Mouse (Mus musculus): ENCODE results near the gene Gnl1.
A peak's percentile ranks its signal among the peaks of the same experiment; 100 is the strongest.
"Not testable (repeated sequence)": the region's sequence is repeated elsewhere in the genome, so short reads cannot be mapped to it uniquely, and the experiment has no call there.

Gnl1 gene

DNA sequence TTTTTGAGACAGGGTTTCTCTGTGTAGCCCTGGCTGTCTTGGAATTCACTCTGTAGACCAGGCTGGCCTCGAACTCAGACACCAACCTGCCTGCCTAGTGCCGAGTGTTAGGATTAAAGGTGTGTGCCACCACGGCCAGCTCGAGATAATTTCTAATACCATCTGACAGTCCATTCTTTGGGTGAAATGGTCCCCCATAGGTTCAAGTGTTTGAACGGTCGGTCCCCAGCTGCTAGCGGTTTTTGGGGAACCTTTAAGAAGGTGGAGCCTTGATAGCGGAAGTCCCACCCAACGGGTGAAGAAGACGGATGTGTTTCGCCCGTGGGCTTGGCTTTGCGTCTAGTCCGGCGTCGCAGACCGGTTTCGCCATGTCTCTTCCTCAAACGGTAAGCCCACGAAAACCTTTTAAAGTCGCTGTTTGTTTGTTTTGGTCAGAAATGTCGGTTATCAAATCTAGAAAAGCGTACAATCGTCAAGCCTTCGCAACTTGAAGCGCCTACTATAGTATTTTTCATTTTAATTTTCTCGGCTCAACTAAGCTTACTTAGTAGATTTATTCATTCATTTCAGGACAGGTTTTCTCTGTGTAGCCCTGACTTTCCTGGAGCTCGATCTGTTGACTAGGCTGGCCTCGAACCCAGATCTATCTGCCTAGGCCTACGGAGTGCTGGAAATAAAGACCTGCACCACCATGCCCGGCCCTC lies 14.7 kb downstream of the Gnl1 start:
- peak; percentile 79 for DNase-seq (ENCODE audit: low read depth, low spot score)

- DNase-seq (ENCODE audit: low read depth, low spot score) = no peak
Observed at GRCm38 (mm10) chr17:35994879-35995240, 15.2 kb downstream of the Gnl1 start.

GRCm38 (mm10) chr17:35996949-35997348 lies 17.3 kb downstream of the Gnl1 start:
- DNase-seq (ENCODE audit: low read depth, low spot score) = peak; percentile 98

DNA sequence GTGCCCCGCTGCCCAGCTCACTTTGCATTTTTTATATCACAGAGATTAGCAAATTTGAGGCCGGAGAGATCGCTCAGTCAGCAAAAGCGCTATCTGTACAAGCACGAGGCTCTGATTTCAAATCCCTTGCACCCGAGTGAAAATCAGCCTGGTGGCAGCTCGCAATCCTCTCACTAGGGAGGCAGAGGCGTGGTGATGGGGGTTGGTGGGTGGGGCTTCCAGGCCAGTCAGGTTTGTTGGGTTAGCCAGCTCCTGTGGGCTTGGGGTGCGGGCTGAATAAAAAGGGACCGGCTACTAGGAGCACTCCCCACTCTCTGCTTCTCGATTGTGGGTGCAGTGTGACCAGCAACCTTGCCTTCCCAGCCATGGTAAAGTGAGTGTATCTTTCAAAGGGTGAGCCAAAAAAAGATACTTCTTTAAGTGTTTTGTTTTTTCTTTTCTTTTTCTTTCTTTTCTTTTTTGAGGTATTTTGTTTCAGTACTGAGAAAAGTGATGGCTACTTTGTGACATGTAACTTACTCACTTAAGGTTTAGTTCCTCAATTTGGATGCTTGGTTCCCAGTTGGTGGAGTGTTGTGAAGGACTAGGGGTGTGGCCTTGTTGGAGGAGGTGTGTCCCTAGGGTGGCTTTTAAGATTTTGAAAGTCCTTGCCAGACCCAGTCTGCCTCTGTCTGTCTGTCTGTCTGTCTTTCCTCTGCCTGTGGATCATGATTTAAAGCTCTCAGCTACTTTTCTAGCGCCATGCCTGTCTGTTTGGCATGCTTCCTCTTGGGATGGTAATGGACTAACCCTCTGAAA lies 18.3 kb downstream of the Gnl1 start:
- no peak for DNase-seq (ENCODE audit: low read depth, low spot score)

DNA sequence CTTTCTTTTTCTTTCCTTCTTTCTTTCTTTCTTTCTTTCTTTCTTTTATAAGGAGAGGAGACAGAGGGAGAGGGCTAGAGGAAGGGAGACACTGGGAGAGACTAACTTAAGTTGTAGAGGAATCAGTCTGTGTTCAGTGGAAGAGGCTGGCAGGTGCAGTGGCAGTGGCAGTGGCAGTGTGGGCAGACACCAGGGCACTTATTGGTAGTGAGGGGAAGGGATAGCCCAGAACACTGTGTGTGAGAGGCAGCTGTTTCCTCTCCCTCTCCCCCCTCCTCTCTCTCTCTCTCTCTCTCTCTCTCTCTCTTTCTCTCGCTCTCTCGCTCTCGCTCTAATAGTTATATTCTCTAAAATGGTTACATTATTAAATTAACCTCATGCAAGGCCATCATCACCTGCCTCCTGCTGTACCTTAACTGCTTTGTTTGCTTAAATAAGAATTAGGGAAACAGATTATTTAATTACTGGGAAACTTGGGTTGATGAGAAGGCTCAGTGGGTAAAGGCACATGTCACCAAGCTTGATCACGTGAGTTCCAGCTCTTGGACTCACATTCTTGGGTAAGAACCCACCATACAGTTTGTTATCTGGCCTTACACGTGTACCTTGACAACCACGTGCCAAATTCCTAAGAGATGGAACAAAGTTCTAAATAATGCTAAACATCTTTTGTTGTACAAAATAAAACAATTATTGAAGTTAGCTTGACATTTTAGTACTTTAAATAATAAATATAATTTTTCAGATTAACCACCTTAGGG lies 19.1 kb downstream of the Gnl1 start:
- DNase-seq (ENCODE audit: low read depth, low spot score) = no peak

GRCm38 (mm10) chr17:35999356-35999755 lies 19.7 kb downstream of the Gnl1 start:
- DNase-seq (ENCODE audit: low read depth, low spot score) = no peak

- no peak for DNase-seq (ENCODE audit: low read depth, low spot score)
Observed at GRCm38 (mm10) chr17:36000349-36000748, 20.7 kb downstream of the Gnl1 start.

DNA sequence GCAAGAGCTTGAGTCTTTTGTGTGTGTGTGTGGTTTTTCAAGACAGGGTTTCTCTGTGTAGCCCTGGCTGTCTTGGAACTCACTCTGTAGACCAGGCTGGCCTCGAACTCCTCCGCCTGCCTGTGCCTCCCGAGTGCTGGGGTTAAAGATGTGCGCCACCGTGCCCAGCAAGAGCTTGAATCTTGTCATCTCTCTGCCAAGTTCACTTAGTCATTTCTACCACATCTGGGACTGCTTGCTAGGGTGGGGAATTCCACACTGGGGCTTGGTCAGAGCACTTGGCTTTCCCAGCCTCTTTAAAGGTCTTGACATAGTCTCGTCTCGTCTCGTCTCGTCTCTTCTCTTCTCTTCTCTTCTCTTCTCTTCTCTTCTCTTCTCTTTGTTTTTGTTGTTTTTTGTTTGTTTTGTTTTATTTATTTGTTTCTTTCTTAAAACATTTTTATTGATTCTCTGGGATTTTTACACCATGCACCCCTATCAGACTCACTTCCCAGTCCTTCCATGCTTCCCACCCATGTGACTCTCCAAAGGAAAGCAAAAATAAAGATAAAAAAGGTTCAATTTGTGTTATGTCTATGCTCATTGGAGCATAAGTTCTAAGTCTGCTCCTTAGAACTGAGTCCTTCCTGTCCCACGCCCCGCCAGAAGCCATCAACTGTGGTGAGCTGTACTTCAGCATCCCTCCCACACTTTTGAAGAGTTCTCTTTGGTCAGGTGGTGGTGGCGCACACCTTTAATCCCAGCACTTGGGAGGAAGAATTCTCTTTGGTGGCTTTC lies 21.7 kb downstream of the Gnl1 start:
- no peak for DNase-seq (ENCODE audit: low read depth, low spot score)

DNA sequence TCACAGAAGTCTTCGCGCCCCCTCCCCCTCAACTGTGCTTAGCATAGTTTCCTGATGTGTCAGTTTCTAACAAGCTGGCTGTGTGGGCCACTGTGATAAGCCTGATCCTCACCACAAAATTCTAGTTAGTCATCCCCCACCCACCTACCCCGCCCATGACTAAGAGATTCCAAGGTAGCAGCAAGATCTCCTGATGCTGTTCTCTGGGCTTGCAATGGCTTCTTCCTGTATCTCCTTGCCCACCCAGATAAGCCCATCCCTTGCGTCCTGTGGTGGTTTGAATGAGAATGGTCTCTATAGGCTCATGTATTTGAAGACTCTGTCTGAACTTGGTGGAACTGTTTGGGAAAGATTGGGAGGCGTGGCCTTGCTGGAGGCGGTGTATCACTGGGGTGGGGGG lies 22.3 kb downstream of the Gnl1 start:
- DNase-seq (ENCODE audit: low read depth, low spot score) = no peak

- DNase-seq (ENCODE audit: low read depth, low spot score) = no peak
Observed at GRCm38 (mm10) chr17:36003331-36003730, 23.7 kb downstream of the Gnl1 start.

- not testable (repeated sequence) for DNase-seq (ENCODE audit: low read depth, low spot score)
Observed at GRCm38 (mm10) chr17:36004409-36004808, 24.8 kb downstream of the Gnl1 start.

- no peak for DNase-seq (ENCODE audit: low read depth, low spot score)
Observed at GRCm38 (mm10) chr17:36014977-36015376, 35.3 kb downstream of the Gnl1 start.

- no peak for DNase-seq (ENCODE audit: low read depth, low spot score)
Observed at GRCm38 (mm10) chr17:36017046-36017445, 37.4 kb downstream of the Gnl1 start.

- DNase-seq (ENCODE audit: low read depth, low spot score) = no peak
Observed at GRCm38 (mm10) chr17:36018979-36019378, 39.3 kb downstream of the Gnl1 start.

- DNase-seq (ENCODE audit: low read depth, low spot score) = no peak
Observed at GRCm38 (mm10) chr17:36019519-36019918, 39.9 kb downstream of the Gnl1 start.

DNA sequence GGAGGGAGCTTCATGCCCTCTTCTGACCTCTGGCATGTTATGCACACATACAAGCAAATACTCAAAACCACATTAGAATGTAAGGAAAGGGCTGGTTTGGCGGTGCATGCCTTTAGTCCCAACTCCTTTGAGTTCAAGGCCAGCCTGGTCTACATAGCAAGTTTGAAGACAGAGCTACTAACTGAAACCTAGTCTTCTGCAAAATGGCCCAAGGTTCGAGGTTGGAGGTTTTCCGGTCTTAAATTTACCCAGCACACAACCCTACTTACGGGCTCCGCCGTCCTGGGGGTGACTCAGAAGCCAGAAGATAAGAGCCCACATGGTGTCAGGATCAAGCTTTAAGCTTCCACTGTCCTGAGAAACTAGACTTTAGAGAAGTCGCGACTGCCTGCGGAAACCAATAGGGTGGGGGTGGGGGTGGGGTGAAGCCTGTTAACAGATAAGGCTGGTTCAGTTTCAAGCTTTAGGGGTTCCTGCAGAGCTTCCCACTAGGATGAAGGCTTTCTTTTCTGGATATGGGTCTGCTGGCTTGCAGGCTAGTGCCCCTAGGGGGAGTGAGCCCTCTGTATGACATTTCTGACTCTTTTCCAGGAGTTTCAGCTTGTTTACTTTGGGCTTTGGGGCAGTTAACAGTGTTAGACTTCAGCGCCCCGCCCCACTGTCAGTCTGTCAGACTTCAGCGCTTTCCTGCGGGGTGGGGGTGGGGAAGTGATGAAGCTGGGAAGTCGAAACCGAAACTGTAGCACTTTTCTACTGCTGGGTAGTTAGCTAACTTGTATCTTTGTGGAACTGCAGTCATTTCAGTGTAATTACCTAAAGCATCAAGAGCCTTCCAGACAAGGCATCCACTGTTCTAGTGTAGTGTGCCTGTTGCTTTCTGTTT lies 40.8 kb downstream of the Gnl1 start, which contains the start of gene H2-T24:
Gene H2-T24, minus strand, starts transcription at position 370 of the 883 bp plus-strand sequence.
- no peak for DNase-seq (ENCODE audit: low read depth, low spot score)

- no peak for DNase-seq (ENCODE audit: low read depth, low spot score)
Observed at GRCm38 (mm10) chr17:36021309-36021708, 41.7 kb downstream of the Gnl1 start.

- DNase-seq (ENCODE audit: low read depth, low spot score) = no peak
Observed at GRCm38 (mm10) chr17:36022098-36022497, 42.4 kb downstream of the Gnl1 start.

- DNase-seq (ENCODE audit: low read depth, low spot score) = no peak
Observed at GRCm38 (mm10) chr17:36022922-36023321, 43.3 kb downstream of the Gnl1 start.

Measured in forelimb bud, embryonic 11.5 days (tissue).